Mouse (Mus musculus) testis, adult 2 months (tissue): Measurements from ENCODE around the gene Actn4. TPM values are rescaled to one million over a fixed set of nuclear protein-coding genes. Genes with fewer than 3 reads are reported as not detected.

Source experiments
- H3K27ac ChIP-seq: fragments of 200-500 bp; 2 replicates; pipeline ENCODE4 v1.5.1; 2012; ENCODE audit warnings: low read depth, low read length; ENCODE audit not compliant: control insufficient read depth, insufficient read depth
- H3K27me3 ChIP-seq: fragments of 200-500 bp; 2 replicates; pipeline ENCODE4 v1.6.1; 2012; ENCODE audit warnings: mild to moderate bottlenecking, low read length, moderate library complexity; ENCODE audit not compliant: control insufficient read depth, insufficient read depth
- H3K36me3 ChIP-seq: fragments of 200-500 bp; 2 replicates; pipeline ENCODE4 v1.6.1; 2012; ENCODE audit warnings: mild to moderate bottlenecking, low read length; ENCODE audit not compliant: control insufficient read depth, insufficient read depth
- H3K4me1 ChIP-seq: fragments of 200-500 bp; 2 replicates; pipeline ENCODE4 v1.6.1; 2012; ENCODE audit warnings: low read length; ENCODE audit not compliant: control insufficient read depth, insufficient read depth
- H3K4me3 ChIP-seq: fragments of 200-500 bp; 2 replicates; pipeline ENCODE4 v1.5.1; 2012; ENCODE audit warnings: low read depth, mild to moderate bottlenecking, low read length, moderate library complexity, mixed read lengths; ENCODE audit not compliant: control insufficient read depth
- CTCF ChIP-seq: fragments of 200-500 bp; IDR thresholded peaks from 2 replicates; pipeline ENCODE4 v1.5.1; 2012; ENCODE audit warnings: low read depth, mild to moderate bottlenecking, inconsistent platforms, low read length, moderate library complexity; ENCODE audit not compliant: control insufficient read depth, insufficient read depth, insufficient replicate concordance
- POLR2A ChIP-seq: fragments of 200-500 bp; IDR thresholded peaks from 2 replicates; pipeline ENCODE4 v1.6.1; 2012; ENCODE audit warnings: low read depth, mild to moderate bottlenecking, inconsistent platforms, low read length, moderate library complexity; ENCODE audit not compliant: control insufficient read depth
- polyA plus RNA-seq: library from polyadenylated mRNA; depleted of rRNA; stranded (reverse); fragments of >200 nt; gene quantifications from 2 replicates; pipeline ENCODE4 v1.2.3, GENCODE M21; 2012

The Actn4 gene
- polyA plus RNA-seq, 1 experiment: 73.9 TPM

DNA sequence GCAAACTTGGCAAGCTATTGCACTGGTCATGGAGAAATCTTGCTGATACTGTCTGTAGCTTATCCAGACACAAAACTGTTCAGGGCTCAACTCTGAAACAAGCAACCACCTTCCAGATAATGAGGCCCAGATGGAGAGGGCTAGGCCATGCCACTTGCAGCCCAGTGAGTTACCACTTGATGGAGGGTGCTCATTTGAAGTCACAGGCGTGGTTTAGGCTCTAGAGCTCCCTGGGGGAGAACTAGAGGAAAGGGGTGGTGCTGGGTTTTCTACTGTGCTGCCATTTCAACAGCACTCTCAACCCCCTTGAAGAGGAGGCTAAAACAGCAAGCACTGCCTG lies 15.9 kb downstream of the Actn4 start:
- Histone ChIP-seq H3K27ac (peak overlapping the region; percentile 50), H3K4me3 (no peak overlapping the region), H3K4me1 (no peaks in the 10 kb centered on the region), H3K27me3 (no peaks in the 10 kb centered on the region), H3K36me3 (no peaks in the 10 kb centered on the region)
- TF ChIP-seq CTCF (no peak), POLR2A (no peak)

DNA sequence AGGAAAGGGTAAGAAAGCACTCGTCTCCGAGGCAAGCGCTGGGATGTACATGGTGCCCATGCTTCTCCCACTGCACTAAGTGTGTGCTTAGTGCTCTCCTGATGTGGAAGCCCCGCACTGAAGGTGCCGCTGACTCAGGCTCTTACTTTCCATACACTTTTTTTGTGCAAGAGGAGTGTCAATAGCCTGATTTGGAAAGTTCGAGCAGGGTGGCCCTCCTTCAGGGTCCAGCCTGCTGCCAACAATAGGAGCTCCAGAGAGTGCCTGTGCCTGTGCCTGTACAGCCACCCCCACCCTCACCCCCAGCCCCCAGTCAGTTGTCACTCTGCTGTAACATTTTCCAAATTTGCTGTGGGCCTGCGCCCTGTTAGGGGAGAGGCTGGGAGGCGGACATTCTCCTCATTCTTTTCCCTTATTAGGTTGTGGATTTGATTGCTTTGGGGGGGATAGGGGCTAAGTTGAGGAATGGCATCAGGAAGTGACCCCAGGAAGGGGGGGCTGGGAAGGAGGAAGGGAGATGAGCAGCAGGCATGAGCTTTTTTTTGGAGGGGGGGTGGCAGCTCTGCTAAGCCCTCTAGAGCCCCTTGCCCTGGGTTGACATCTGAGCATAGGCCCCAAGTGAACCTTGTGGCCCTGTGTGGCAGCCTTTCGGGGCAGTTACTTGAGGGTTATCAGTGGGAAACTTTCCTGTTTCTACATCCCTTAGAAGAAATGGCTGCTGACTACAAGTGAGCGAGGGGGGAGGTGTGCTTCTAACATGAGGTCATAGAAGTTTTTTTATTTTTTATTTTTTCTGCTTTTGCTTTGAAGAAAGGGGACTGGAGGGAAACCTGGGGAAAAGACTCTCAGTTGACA lies 16.5 kb downstream of the Actn4 start:
- TF ChIP-seq CTCF (no peak), POLR2A (no peak)
- Histone ChIP-seq H3K4me3 (no peak overlapping the region), H3K27ac (peak overlapping the region; percentile 50; the same call in 1 of the 2 replicates), H3K36me3 (no peaks in the 10 kb centered on the region), H3K27me3 (no peaks in the 10 kb centered on the region), H3K4me1 (no peaks in the 10 kb centered on the region)

DNA sequence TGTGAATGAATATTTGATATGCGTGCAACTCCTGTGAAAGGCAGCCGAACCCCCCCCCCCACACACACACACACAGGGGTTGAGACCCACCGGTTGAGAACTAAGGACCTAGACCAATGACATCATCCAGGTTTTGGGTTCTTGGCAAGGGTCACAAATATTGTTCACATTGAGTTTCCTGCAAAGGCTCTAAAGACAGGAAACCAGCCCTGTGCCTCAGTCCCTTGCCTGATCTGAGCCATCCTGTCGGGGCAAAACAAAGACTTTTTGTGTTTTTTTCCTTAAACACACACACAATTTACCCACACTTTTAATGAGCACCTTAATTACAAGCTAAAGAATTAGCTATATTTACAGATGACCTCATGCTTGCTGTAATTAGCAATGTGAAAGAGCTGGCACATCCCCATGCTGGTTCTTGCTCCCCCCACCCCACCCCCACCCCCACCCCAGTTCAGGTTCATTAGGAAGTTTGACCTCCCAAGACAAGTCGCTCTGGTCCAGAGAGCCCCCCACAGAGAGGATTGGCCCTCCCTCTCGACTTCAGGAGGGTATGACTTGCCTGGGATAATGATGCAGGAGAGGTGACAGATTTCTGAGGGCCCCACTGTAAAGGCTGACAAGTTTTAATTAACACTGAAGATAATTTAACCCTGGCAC lies 17.3 kb downstream of the Actn4 start:
- TF ChIP-seq CTCF (no peak), POLR2A (no peak)
- Histone ChIP-seq H3K27ac (peak overlapping the region; percentile 48; the same call in 1 of the 2 replicates), H3K4me3 (no peak overlapping the region), H3K27me3 (no peaks in the 10 kb centered on the region), H3K4me1 (no peaks in the 10 kb centered on the region), H3K36me3 (no peaks in the 10 kb centered on the region)

DNA sequence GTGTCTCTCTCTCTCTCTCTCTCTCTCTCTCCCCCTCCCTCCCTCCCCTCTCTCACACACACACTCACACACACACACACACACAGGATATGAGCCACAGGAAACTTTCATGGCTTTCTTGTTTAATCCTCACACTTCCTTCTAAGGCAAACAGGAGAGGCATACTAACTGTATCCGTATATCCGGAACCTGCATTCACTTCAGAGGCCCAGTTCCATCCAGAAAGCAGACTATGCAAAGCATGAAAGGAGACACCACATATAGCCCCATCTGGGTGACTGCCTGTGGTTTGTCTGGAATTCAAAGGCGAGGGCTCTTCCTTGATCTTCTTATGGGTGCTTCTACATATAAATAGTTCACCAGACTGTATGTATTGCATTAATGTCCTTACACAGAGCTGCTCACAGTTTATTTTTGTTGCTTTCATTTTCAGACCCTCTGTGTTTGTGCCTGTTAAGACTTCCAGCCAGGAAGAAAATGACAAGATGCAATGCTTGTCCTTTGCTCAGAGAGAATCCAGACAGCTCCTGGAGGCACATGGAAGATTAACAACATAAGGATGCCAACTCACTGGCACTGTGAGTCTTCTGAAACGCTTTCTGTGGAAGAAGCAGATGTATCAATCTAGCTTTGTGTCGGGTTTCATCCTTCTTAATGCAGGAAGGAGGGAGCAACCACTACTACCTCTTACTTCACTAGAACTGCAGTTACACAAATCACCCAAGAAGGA lies 18.5 kb downstream of the Actn4 start:
- Histone ChIP-seq H3K27me3 (no peaks in the 10 kb centered on the region), H3K4me3 (no peak overlapping the region), H3K36me3 (no peaks in the 10 kb centered on the region), H3K27ac (no peak overlapping the region), H3K4me1 (peaks cover 3% of the 10 kb centered on the region)
- TF ChIP-seq POLR2A (no peak), CTCF (no peak)

DNA sequence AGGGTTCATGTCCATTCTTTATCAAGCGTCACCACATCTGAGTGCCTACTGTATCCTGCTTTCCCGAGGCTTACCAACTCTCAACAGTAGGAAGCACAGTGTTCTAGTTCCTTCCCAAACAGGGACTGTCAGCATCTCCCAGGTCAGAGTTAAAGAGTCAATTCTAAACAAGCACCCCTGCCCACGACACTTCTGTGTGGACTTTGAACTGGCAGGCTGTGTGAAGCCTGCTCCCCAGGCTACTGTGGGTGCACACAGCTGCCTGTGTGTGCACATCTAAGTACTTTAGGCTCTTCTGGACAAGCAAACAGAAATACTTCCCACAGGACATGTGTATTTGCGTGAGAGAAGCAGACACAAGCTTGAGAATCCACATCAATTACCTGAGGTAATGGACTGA lies 20.6 kb downstream of the Actn4 start:
- H3K27me3 ChIP-seq: no peaks in the 10 kb centered on the region
- peaks cover 3% of the 10 kb centered on the region for H3K4me1 ChIP-seq
- peak overlapping the region; percentile 59 for H3K27ac ChIP-seq
- no peak overlapping the region for H3K4me3 ChIP-seq
- TF ChIP-seq CTCF (no peak), POLR2A (no peak)
- no peaks in the 10 kb centered on the region for H3K36me3 ChIP-seq

DNA sequence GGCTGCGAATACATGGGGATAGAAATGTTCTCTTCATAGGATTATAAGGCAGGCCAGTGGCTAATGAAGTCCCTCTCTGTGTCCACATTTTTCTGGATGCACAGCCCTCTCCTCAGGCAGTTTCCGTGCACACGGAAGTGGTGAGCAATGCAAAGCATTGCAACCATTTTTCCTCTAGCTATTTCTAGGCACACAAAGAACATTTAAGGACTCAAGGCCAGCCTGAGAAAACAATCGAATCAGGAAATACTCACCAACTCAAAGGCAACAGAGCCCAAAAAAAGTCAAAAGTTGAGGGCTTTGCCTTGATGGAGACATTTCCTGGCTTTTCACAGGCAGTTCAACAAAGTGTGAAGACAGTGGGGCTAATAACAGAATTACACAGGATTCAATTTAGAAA lies 21.0 kb downstream of the Actn4 start:
- Histone ChIP-seq H3K4me3 (no peak overlapping the region), H3K27ac (peak overlapping the region; percentile 59), H3K27me3 (no peaks in the 10 kb centered on the region), H3K4me1 (peaks cover 3% of the 10 kb centered on the region), H3K36me3 (no peaks in the 10 kb centered on the region)
- TF ChIP-seq CTCF (no peak), POLR2A (no peak)
